Comparison of ENCODE assay signal across 8 mouse cellular contexts in the genomic region with DNA sequence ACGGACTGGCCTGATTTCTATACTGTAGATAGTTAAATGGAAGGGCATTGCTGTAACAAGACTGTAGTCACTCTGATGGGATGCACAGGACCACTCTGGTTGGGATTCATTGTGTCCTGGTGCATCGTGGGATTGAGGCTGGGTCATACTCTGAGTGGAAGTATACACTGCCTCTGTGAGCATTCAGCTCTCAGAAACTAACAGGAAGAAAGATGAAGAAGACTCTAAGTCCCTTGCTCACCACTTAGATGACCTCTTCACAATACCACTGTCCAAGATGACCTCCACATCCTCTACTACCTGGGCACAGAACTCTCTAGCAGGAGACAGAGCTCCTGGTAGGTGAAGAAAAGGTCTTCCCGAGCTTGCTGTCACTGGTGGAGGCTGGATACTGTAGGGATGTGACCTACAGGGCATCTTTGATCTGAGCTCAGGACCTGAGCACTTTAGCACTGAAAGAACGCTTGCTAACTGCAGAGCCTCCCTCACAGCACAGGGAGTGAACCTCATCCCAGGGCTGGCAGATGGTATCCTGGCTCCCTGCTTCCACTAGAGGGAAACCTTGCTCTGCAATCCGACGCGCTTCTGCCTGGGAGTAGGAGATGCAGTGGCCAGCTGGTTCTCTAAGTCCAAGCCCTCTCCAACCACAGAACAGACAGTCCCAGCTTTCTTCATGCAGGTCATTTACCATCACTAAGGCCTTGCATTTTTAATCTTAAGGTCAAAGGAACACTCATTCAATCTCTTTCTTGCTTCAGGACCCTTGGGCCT. TPM values are rescaled to one million over a fixed set of nuclear protein-coding genes. Genes with fewer than 3 reads are reported as not detected.
DNase-seq lines count a peak whose midpoint lies in the region; ATAC-seq and TF ChIP-seq lines count a peak whose summit lies in the region.

No protein-coding gene starts in this region.

- peak; percentile 90 for ATAC-seq in cerebellum, adult (ENCODE audit: insufficient number of reproducible peaks, low FRiP score, low TSS enrichment)
- peak; percentile 91 for ATAC-seq in forebrain, embryonic 14.5 days
- peak; percentile 89 for ATAC-seq in hindbrain, postnatal 0 days
- ATAC-seq in stomach, embryonic 15.5 days (ENCODE audit: insufficient read depth, low FRiP score, low read depth) = peak; percentile 78

- no peaks in the 10 kb centered on the region for H3K27me3 ChIP-seq in forebrain, embryonic 14.5 days (replicated peaks; ENCODE audit: control insufficient read depth, insufficient read depth, low read length)
- no peaks in the 10 kb centered on the region for H3K27me3 ChIP-seq in hindbrain, postnatal 0 days (ENCODE audit: insufficient read depth, low read length)
- H3K27me3 ChIP-seq in limb, embryonic 10.5 days (ENCODE audit: low read depth, poor library complexity, severe bottlenecking) = peaks cover 10% of the 10 kb centered on the region; the same call in 1 of the 2 replicates
- no peaks in the 10 kb centered on the region for H3K27me3 ChIP-seq in midbrain, embryonic 10.5 days (ENCODE audit: low read depth, poor library complexity, severe bottlenecking)
- peaks cover 3% of the 10 kb centered on the region; the same call in 1 of the 2 replicates for H3K27me3 ChIP-seq in stomach, embryonic 15.5 days (replicated peaks)

- no peak overlapping the region for H3K4me3 ChIP-seq in forebrain, embryonic 14.5 days (ENCODE audit: low read depth, low read length)
- no peak overlapping the region for H3K4me3 ChIP-seq in hindbrain, postnatal 0 days (ENCODE audit: low read length)
- 0 out of 2 replicates have a peak overlapping the region, but pooled peaks have one; percentile 1 for H3K4me3 ChIP-seq in limb, embryonic 10.5 days
- H3K4me3 ChIP-seq in midbrain, embryonic 10.5 days = no peak overlapping the region
- no peak overlapping the region for H3K4me3 ChIP-seq in stomach, embryonic 15.5 days (replicated peaks)

- no peak overlapping the region for H3K27ac ChIP-seq in forebrain, embryonic 14.5 days (ENCODE audit: low read depth, low read length)
- H3K27ac ChIP-seq in hindbrain, postnatal 0 days = peak overlapping the region; percentile 36; the same call in 1 of the 2 replicates
- peak overlapping the region; percentile 84 for H3K27ac ChIP-seq in limb, embryonic 10.5 days
- peak overlapping the region; percentile 90 for H3K27ac ChIP-seq in midbrain, embryonic 10.5 days (replicated peaks)
- no peak overlapping the region for H3K27ac ChIP-seq in stomach, embryonic 15.5 days

- H3K4me1 ChIP-seq in forebrain, embryonic 14.5 days (ENCODE audit: control insufficient read depth, insufficient read depth, low read length) = peaks cover 5% of the 10 kb centered on the region; the same call in 1 of the 2 replicates
- peaks cover 12% of the 10 kb centered on the region; the same call in 1 of the 2 replicates for H3K4me1 ChIP-seq in hindbrain, postnatal 0 days (ENCODE audit: insufficient read depth, low read length)
- H3K4me1 ChIP-seq in limb, embryonic 10.5 days = peaks cover 28% of the 10 kb centered on the region
- H3K4me1 ChIP-seq in midbrain, embryonic 10.5 days = peaks cover 31% of the 10 kb centered on the region
- H3K4me1 ChIP-seq in stomach, embryonic 15.5 days = peaks cover 6% of the 10 kb centered on the region; the same call in 1 of the 2 replicates

- H3K36me3 ChIP-seq in forebrain, embryonic 14.5 days (ENCODE audit: control insufficient read depth, insufficient read depth, low read length) = no peaks in the 10 kb centered on the region
- no peaks in the 10 kb centered on the region for H3K36me3 ChIP-seq in hindbrain, postnatal 0 days (ENCODE audit: insufficient read depth, low read length)
- no peaks in the 10 kb centered on the region for H3K36me3 ChIP-seq in limb, embryonic 10.5 days
- H3K36me3 ChIP-seq in midbrain, embryonic 10.5 days = no peaks in the 10 kb centered on the region
- no peaks in the 10 kb centered on the region for H3K36me3 ChIP-seq in stomach, embryonic 15.5 days

- TF ChIP-seq CTCF in hindbrain, postnatal 0 days (IDR thresholded peaks at IDR 0.05; ENCODE audit: low read depth) = peak; percentile 98

- peak overlapping the region; percentile 73; the same call in 1 of the 2 replicates for H3K9ac ChIP-seq in forebrain, embryonic 14.5 days (ENCODE audit: low read length)
- no peak overlapping the region for H3K9ac ChIP-seq in hindbrain, postnatal 0 days (replicated peaks; ENCODE audit: low read length)
- no peak overlapping the region for H3K9ac ChIP-seq in stomach, embryonic 15.5 days

- no peak overlapping the region for H3K4me2 ChIP-seq in forebrain, embryonic 14.5 days (ENCODE audit: low read length)
- H3K4me2 ChIP-seq in hindbrain, postnatal 0 days (ENCODE audit: low read depth, low read length) = no peak overlapping the region
- no peak overlapping the region for H3K4me2 ChIP-seq in stomach, embryonic 15.5 days

- DNase-seq in left cerebral cortex, adult 18-20 months (ENCODE audit: low spot score in 2 of 2) = peak; percentile 49 to 74
- no peak for DNase-seq in left cerebral cortex, adult 8-10 months (ENCODE audit: low spot score in 2 of 2)
- peak; percentile 94 for DNase-seq in forebrain, embryonic 14.5 days (ENCODE audit: low spot score)
- peak; percentile 94 for DNase-seq in hindbrain, postnatal 0 days (ENCODE audit: low spot score)
- DNase-seq in limb, embryonic 10.5 days (ENCODE audit: low spot score) = peak; percentile 76
- peak; percentile 81 for DNase-seq in midbrain, embryonic 10.5 days (ENCODE audit: low spot score)

- H3K9me3 ChIP-seq in forebrain, embryonic 14.5 days (replicated peaks; ENCODE audit: control insufficient read depth, low read length) = no peaks in the 10 kb centered on the region
- no peaks in the 10 kb centered on the region for H3K9me3 ChIP-seq in hindbrain, postnatal 0 days (ENCODE audit: low read length)
- H3K9me3 ChIP-seq in limb, embryonic 10.5 days (replicated peaks) = no peaks in the 10 kb centered on the region
- no peaks in the 10 kb centered on the region for H3K9me3 ChIP-seq in midbrain, embryonic 10.5 days (replicated peaks)
- no peaks in the 10 kb centered on the region for H3K9me3 ChIP-seq in stomach, embryonic 15.5 days

- 21% methylated on average over 7 of the region's 7 CpGs for WGBS in forebrain, embryonic 14.5 days
- 17% methylated on average over 7 of the region's 7 CpGs for WGBS in hindbrain, postnatal 0 days
- WGBS in limb, embryonic 10.5 days = 19% methylated on average over 7 of the region's 7 CpGs
- 19% methylated on average over 7 of the region's 7 CpGs for WGBS in midbrain, embryonic 10.5 days
- WGBS in stomach, embryonic 15.5 days = 18% methylated on average over 7 of the region's 7 CpGs

RNA-seq across cellular contexts. Expression of gene Stum, which starts 49.3 kb away (rescaled TPM):
- total RNA-seq in left cerebral cortex, adult 18-20 months (2021) = 100 to 1,000 TPM; 171 to 180 TPM
- total RNA-seq in left cerebral cortex, adult 8-10 months (2022) = 100 to 1,000 TPM; 139 to 156 (median 147) TPM
- 3.2 and 5.3 TPM in 2 replicates for polyA plus RNA-seq in forebrain, embryonic 14.5 days (2014; fragmentation: Nextera tagmentation; extraction: Ambion mirVana)
- 105 and 114 TPM in 2 replicates for total RNA-seq in hindbrain, postnatal 0 days (2014; rRNA removed)
- polyA plus RNA-seq in hindbrain, postnatal 0 days (2015; fragmentation: Nextera tagmentation; extraction: Ambion mirVana) = 19.9 and 20.6 TPM in 2 replicates
- polyA plus RNA-seq in limb, embryonic 10.5 days (2016; fragmentation: Nextera tagmentation; extraction: Ambion mirVana) = 0.39 and 0.60 TPM in 2 replicates
- 2.8 and 6.6 TPM in 2 replicates for polyA plus RNA-seq in midbrain, embryonic 10.5 days (2016; fragmentation: Nextera tagmentation; extraction: Ambion mirVana)
- 1.6 and 2.0 TPM in 2 replicates for polyA plus RNA-seq in stomach, embryonic 15.5 days (2015; fragmentation: Nextera tagmentation; extraction: Ambion mirVana)

Comparison
In these comparisons a context has a peak if more than half of its experiments do, and no peak if none do; other contexts are left out.
1. DNase-seq: peak in left cerebral cortex, adult 18-20 months (2 of 2), forebrain, embryonic 14.5 days (single experiment), hindbrain, postnatal 0 days (single experiment), limb, embryonic 10.5 days (single experiment) and midbrain, embryonic 10.5 days (single experiment); none in left cerebral cortex, adult 8-10 months (0 of 2).
2. H3K27ac ChIP-seq: peak in hindbrain, postnatal 0 days (single experiment), limb, embryonic 10.5 days (single experiment) and midbrain, embryonic 10.5 days (single experiment); none in forebrain, embryonic 14.5 days (single experiment) and stomach, embryonic 15.5 days (single experiment).
3. Peak in every context shown above with its lines, with median percentiles within 50 percentile points of each other: ATAC-seq.